Mouse (Mus musculus) olfactory bulb, adult 2 months (tissue): ENCODE measurements around the gene Mdga2.

Experiments used
- CTCF ChIP-seq: fragments of 200-500 bp; IDR thresholded peaks from 2 replicates; pipeline ENCODE4 v1.5.1; 2012; ENCODE audit warnings: low read depth, mild to moderate bottlenecking, low read length, moderate library complexity; ENCODE audit not compliant: insufficient read depth
- POLR2A ChIP-seq: fragments of 200-500 bp; IDR thresholded peaks from 2 replicates; pipeline ENCODE4 v1.6.1; 2012; ENCODE audit warnings: mild to moderate bottlenecking, low read depth, low read length, moderate library complexity; ENCODE audit not compliant: insufficient read depth

DNA sequence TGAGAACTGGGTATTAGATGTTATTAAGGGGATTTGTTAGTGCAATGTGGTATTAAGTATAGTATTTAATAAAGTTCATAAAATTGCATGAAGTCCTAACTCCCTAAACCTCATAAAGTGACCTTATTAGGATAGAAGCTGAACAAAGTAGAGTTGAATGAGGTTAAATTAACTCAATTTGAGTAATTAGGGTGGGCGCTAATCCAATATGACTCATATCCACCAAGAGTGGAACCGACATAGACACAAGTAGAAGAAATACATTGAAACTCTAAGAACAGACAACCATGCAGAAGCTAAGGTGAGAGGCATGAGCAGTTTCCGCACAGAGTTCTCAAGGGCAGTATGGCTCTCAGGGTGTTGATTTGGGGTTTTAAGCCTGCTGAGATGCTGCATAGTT lies 165.7 kb downstream of the Mdga2 start:
- no peak for TF ChIP-seq CTCF
- no peak for TF ChIP-seq POLR2A
